Mouse (Mus musculus): ENCODE results near the gene Stim2.

- TF ChIP-seq CTCF (IDR thresholded peaks at IDR 0.05; ENCODE audit: low read depth) = no peak
- no peak for TF ChIP-seq EP300 (optimal IDR thresholded peaks at IDR 0.05)
Measured at GRCm38 (mm10) chr5:54006845-54007244, 8.5 kb downstream of the Stim2 start.

Data from stomach, postnatal 0 days (tissue).